Mouse (Mus musculus) stomach, postnatal 0 days (tissue): Measurements from ENCODE around the gene Nt5dc2.

Experiments used
- CTCF ChIP-seq: IDR thresholded peaks from 2 replicates; pipeline ENCODE4 v1.5.1; 2016; ENCODE audit warnings: antibody characterized with exemption, low read depth, mild to moderate bottlenecking, moderate library complexity
- EP300 ChIP-seq: optimal IDR thresholded peaks from 2 replicates; pipeline ENCODE3; 2016; ENCODE audit warnings: antibody characterized with exemption

DNA sequence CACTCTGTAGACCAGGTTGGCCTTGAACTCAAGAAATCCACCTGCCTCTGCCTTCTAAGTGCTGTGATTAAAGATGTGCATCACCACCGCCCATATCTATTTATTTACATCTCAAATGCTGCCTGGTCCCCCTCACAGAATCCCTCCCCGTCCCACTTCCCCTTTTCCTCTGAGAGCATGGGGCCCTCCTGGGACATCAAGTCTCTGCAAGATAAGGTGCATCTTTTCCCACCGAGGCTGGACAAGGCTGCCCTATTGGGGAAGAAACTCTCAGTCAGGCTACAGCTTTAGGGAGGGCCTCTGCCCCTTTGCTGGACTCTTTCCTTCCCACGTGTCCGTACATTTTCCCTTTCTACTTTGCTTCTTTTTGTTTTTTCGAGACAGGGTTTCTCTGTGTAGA, 38.7 kb downstream of the Nt5dc2 start:
- no peak for TF ChIP-seq EP300
- no peak for TF ChIP-seq CTCF
